Mouse (Mus musculus) stomach, embryonic 16.5 days (tissue): ENCODE measurements at regions not wholly inside any gene's neighbourhood (a gene's known extent, or its start where the extent isn't known, plus 50 kb on each side); places are given as distances from the start of the nearest gene placed in this dataset.

ENCODE experiments used
- ATAC-seq: fragments of 200-750 bp; cut with Nextera tagmentation; 2 replicates; pipeline ENCODE4 v1.8.0; 2017; ENCODE audit warnings: moderate number of reproducible peaks, moderate TSS enrichment; ENCODE audit not compliant: insufficient read depth, low FRiP score
- H3K27ac ChIP-seq: fragments of 300-500 bp; sonication (generic); 2 replicates; pipeline ENCODE4 v1.5.1; 2014; ENCODE audit warnings: low read length
- H3K27me3 ChIP-seq: fragments of 300-500 bp; sonication (generic); 2 replicates; pipeline ENCODE4 v1.6.1; 2014; ENCODE audit warnings: low read length, control low read depth, mixed read lengths; ENCODE audit not compliant: control insufficient read depth, insufficient read depth
- H3K36me3 ChIP-seq: fragments of 300-500 bp; sonication (generic); 2 replicates; pipeline ENCODE4 v1.6.1; 2014; ENCODE audit warnings: low read length; ENCODE audit not compliant: control insufficient read depth, insufficient read depth
- H3K4me1 ChIP-seq: fragments of 300-500 bp; sonication (generic); 2 replicates; pipeline ENCODE4 v1.6.1; 2014; ENCODE audit warnings: low read length, control low read depth, mixed read lengths; ENCODE audit not compliant: control insufficient read depth, insufficient read depth
- H3K4me2 ChIP-seq: fragments of 300-500 bp; sonication (generic); 2 replicates; pipeline ENCODE4 v1.6.1; 2014; ENCODE audit warnings: low read depth, low read length, mixed read lengths
- H3K4me3 ChIP-seq: fragments of 300-500 bp; sonication (generic); replicated peaks from 2 replicates; pipeline ENCODE4 v1.5.1; 2014; ENCODE audit warnings: mild to moderate bottlenecking, low read length
- H3K9ac ChIP-seq: fragments of 300-500 bp; sonication (generic); 2 replicates; pipeline ENCODE4 v1.6.1; 2014; ENCODE audit warnings: low read length
- H3K9me3 ChIP-seq: fragments of 300-500 bp; sonication (generic); replicated peaks from 2 replicates; pipeline ENCODE4 v1.6.1; 2016; ENCODE audit warnings: low read length, control low read depth; ENCODE audit not compliant: control insufficient read depth
- WGBS: fragments of 180-500 bp; shearing (Covaris S2); extraction: QIAGEN DNeasy Blood & Tissue Kit; methylation state at CpG from one replicate; pipeline ENCODE4 v1.1.7; 2014; 5-methylcytosine and 5-hydroxymethylcytosine counted together

DNA sequence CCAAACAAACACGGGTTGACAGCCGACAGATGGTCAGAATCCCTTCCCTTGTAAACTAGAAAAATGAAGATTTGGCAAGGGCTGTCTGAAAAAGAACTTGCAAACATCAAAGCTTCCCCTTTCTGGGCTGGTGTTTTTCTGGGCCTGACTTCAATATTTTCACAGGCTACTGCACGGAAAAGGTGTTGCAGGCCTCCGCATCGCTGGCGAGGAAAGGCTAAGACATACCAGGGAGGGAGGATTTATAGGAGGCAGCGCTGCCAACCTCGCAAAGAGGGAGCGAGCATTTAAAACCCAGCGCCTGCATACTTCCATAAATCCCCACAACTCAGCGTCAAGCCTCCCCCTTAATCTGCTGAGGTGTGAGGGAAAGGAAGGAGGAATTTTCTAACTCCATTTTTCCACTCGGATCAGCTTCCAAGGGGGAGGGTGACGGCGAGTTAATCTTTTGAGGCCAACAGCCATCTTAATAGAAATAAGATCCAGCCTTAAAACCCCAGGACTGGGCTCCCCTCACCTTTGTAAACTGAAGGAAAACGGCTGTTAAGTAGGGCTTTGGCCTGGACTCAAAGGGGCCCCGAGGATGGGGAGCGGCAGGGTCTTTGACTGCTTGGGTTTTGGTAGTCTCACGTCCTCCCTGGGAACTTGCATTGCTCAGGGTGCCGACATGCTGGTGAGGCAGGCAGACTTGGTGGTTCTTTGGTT, 199.9 kb downstream of the Rplp1 start:
- Histone ChIP-seq H3K4me2 (peak overlapping the region; percentile 40), H3K27ac (no peak overlapping the region; the same call in 1 of the 2 replicates), H3K4me3 (no peak overlapping the region), H3K27me3 (no peaks in the 10 kb centered on the region), H3K9me3 (no peaks in the 10 kb centered on the region), H3K36me3 (no peaks in the 10 kb centered on the region), H3K9ac (no peak overlapping the region), H3K4me1 (peaks cover 12% of the 10 kb centered on the region)
- WGBS = 29% methylated on average over 19 of the region's 19 CpGs
- ATAC-seq = peak; percentile 37; the same call in 1 of the 2 replicates

DNA sequence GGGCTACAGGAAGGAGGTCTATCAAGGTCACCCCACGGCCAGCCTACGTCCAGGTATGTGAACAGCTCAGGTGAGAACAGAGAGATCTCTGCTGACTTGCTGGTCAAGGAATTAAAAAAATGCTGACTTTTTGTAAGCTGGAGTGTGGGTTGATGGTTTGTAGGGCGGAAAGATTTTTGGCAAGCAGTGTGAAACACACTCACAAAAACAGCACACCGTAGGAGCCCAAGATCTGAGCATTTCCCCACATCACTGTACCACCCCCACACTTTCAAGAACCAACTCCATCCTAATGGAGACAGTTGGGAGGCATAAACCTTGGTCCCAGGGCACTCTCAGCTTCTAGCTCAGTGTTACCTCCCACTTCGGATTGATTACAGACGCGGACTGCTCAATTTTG, 200.5 kb downstream of the Rplp1 start:
- H3K4me2 ChIP-seq = no peak overlapping the region
- H3K4me1 ChIP-seq = peaks cover 12% of the 10 kb centered on the region
- H3K9me3 ChIP-seq = no peaks in the 10 kb centered on the region
- no peaks in the 10 kb centered on the region for H3K36me3 ChIP-seq
- ATAC-seq = no peak
- H3K4me3 ChIP-seq = no peak overlapping the region
- no peaks in the 10 kb centered on the region for H3K27me3 ChIP-seq
- peak overlapping the region; percentile 35; the same call in 1 of the 2 replicates for H3K27ac ChIP-seq
- no peak overlapping the region for H3K9ac ChIP-seq
- 60% methylated on average over 7 of the region's 7 CpGs for WGBS

DNA sequence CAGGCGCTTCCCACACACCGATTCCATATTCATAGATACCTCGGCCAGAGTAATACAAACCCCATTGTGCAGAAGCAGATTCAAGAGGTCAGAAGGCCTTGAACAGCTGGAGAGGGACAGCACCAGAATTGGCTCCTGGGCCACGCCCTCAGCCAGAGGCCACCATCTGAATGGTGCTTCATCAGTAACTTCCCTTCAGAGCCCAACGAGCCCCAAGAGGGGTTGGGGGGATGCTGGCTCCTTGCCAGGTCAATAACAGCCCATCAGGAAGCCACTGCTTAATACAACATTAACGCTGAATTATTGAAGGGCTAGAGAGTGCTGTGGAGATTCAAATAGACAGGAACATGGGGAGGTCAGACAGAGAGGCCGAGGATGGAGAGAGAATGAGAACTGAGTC, 203.0 kb downstream of the Rplp1 start:
- H3K27me3 ChIP-seq = no peaks in the 10 kb centered on the region
- peaks cover 12% of the 10 kb centered on the region for H3K4me1 ChIP-seq
- H3K9ac ChIP-seq = no peak overlapping the region
- H3K27ac ChIP-seq = no peak overlapping the region
- WGBS = 45% methylated on average over 7 of the region's 7 CpGs
- H3K36me3 ChIP-seq = no peaks in the 10 kb centered on the region
- no peak overlapping the region for H3K4me3 ChIP-seq
- ATAC-seq = no peak
- no peaks in the 10 kb centered on the region for H3K9me3 ChIP-seq
- no peak overlapping the region for H3K4me2 ChIP-seq

DNA sequence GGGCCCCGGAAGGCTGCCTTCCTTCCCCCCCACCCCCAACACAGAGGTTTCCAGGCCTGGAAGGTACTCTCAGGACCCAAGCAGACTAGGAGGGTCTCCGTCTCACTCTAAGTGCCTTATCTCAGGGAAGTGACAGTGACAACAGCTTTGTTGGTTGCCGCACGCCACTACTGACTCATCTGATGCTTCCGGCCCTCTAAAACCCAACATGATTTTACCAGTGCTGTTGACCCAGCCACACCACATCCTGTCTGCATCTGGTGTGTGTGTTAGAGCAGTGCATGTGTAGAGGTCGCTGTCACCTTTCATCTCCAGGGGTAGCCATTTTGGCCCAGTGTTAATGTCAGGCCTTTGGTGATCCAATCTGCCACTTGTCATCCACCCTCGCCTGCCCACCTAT, 206.5 kb downstream of the Rplp1 start:
- no peaks in the 10 kb centered on the region for H3K9me3 ChIP-seq
- H3K27ac ChIP-seq = no peak overlapping the region; the same call in 1 of the 2 replicates
- no peak overlapping the region for H3K4me2 ChIP-seq
- ATAC-seq = no peak
- no peak overlapping the region for H3K4me3 ChIP-seq
- H3K27me3 ChIP-seq = no peaks in the 10 kb centered on the region
- no peak overlapping the region for H3K9ac ChIP-seq
- no peaks in the 10 kb centered on the region for H3K36me3 ChIP-seq
- peaks cover 14% of the 10 kb centered on the region for H3K4me1 ChIP-seq
- 78% methylated on average over 7 of the region's 7 CpGs for WGBS

DNA sequence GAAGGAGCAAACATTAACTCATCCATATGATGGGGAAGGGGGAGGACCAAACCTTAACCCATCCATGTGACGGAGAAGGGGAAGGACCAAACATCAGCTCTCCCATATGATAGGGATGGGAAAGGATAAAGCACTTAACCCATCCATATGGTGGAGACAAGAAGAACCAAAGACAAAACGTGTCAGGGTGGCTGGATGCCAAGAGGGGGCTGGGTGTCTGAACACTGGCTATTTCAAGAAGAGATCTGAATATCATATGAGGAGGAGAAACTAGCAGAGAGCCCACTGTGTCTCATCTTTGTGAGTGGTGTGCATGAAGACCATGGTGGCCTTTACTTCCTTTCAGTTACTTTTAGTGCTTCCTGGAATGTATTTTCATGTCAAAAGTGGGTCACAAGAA, 207.0 kb downstream of the Rplp1 start:
- ATAC-seq = no peak
- no peaks in the 10 kb centered on the region for H3K36me3 ChIP-seq
- H3K9ac ChIP-seq = no peak overlapping the region
- no peak overlapping the region for H3K4me2 ChIP-seq
- peaks cover 20% of the 10 kb centered on the region for H3K4me1 ChIP-seq
- H3K9me3 ChIP-seq = no peaks in the 10 kb centered on the region
- no peaks in the 10 kb centered on the region for H3K27me3 ChIP-seq
- H3K4me3 ChIP-seq = no peak overlapping the region
- 68% methylated on average over 2 of the region's 2 CpGs for WGBS
- no peak overlapping the region for H3K27ac ChIP-seq

DNA sequence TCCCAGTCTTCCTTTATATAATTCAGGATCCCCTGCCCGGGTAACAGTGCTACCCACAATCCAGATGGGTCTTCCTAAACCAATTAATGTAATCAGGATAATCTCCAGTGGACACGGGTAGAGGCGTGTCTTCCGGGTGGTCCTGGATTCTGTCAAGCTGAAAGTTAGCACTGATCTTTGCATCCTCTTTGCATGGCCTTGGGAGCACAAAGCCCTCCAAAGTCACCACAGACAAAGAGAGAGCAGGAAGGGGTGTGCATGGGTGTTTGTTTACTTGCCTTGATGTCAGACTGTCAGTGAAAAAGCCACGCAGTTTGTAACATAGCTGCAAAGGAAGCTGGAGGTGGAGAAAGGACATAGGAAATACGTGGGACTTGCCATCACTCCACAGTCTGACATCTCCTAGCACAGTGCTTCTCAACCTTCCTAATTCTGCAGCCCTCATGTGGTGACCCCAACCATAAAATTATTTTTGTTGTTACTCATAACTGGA, 208.0 kb downstream of the Rplp1 start:
- Histone ChIP-seq H3K4me1 (peaks cover 17% of the 10 kb centered on the region), H3K4me2 (no peak overlapping the region), H3K4me3 (no peak overlapping the region), H3K9ac (no peak overlapping the region), H3K27me3 (no peaks in the 10 kb centered on the region), H3K27ac (no peak overlapping the region), H3K36me3 (no peaks in the 10 kb centered on the region), H3K9me3 (no peaks in the 10 kb centered on the region)
- WGBS = 59% methylated on average over 6 of the region's 6 CpGs
- no peak for ATAC-seq

DNA sequence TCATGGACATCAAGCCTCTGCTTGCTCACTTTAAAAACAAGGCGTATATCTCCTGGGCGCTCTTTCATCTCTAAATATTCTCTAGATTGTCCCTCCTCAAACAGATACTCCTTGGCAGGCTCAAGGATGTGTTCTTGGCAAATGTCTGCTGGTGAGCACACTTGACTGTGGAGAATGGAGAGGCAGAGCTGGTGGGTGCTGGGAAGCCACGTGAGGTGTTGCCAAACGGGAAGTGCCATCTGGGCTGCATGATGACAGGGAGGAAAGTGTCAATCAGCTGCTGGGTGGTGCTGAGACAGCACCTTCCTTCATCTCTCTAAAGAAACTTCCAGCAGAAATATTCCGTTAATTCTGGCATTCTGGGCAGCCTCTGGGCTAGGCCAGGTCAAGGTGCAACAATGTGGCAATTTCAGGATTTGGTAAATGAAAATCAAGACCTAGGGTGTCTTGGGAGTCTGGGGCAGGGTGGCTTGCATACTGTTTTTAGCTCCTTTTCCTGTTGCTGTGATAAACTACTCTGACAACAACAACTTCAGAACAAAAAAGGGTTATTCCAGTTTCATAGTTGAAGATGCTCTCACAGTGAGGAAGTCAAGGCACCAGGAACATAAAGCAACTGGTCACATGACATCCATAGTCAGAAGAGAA, 208.6 kb downstream of the Rplp1 start:
- 70% methylated on average over 5 of the region's 5 CpGs for WGBS
- Histone ChIP-seq H3K9me3 (no peaks in the 10 kb centered on the region), H3K4me1 (peaks cover 15% of the 10 kb centered on the region), H3K9ac (no peak overlapping the region), H3K36me3 (no peaks in the 10 kb centered on the region), H3K4me3 (no peak overlapping the region), H3K27ac (no peak overlapping the region), H3K4me2 (no peak overlapping the region), H3K27me3 (no peaks in the 10 kb centered on the region)
- no peak for ATAC-seq

DNA sequence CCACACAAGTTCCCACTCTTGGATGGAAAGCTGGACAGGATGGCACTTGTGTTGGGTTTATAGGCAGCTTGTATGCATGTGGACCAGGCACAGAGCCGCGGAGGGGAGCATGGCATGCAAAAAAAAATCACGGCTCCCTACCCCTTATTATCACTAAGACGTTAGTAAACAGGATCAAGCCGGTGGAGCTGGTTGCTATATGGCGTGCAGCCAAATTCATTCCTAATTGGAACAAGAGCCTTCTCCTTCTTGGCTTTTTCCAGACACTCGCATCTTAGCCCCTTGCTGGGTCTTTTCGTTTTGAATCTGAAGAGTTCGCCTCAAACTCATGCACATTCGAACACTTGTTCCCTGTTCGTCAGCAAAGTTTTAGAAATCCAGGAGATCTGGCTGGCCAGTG, 211.0 kb downstream of the Rplp1 start:
- Histone ChIP-seq H3K36me3 (no peaks in the 10 kb centered on the region), H3K27ac (peak overlapping the region; percentile 27; the same call in 1 of the 2 replicates), H3K9me3 (no peaks in the 10 kb centered on the region), H3K4me2 (0 out of 2 replicates have a peak overlapping the region, but pooled peaks have one; percentile 4), H3K4me3 (no peak overlapping the region), H3K4me1 (peaks cover 26% of the 10 kb centered on the region), H3K27me3 (no peaks in the 10 kb centered on the region), H3K9ac (no peak overlapping the region)
- 42% methylated on average over 11 of the region's 11 CpGs for WGBS
- ATAC-seq = no peak

DNA sequence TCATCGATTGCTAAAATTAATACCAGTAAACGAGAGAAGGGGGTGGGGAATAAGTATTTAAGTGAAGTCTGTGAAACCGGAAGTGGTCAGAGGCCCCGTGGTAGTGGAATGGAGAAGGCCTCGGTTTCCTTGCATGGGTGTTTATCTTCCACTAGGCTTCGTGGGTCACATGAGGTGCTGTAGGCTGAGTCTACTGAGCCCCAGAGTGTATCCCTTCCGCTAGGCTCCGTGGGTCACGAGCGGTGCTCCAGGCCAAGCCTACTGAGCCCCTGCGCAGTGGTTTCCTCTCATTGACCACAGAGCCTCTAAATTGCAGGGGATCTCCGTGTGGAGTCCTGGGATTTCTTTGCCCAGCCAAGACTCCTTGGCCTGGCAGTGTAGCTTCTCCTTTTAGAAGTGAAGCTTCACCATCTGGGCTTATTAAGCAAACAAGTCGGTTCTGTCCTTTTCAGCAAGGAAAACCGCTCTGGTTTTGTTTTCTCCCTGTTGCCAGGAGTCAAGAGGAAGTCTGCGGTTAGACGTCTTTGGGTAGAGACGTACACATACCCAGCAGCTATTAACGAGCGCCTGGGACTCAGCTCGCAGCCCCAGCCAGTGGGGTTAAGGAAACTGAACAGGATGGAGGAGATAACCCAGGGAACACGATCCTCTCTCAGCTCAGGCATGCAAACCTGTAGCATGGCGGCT, 211.9 kb downstream of the Rplp1 start:
- H3K4me2 ChIP-seq = no peak overlapping the region
- H3K4me1 ChIP-seq = peaks cover 26% of the 10 kb centered on the region
- no peaks in the 10 kb centered on the region for H3K36me3 ChIP-seq
- WGBS = 65% methylated on average over 22 of the region's 22 CpGs
- no peaks in the 10 kb centered on the region for H3K9me3 ChIP-seq
- H3K27me3 ChIP-seq = no peaks in the 10 kb centered on the region
- no peak overlapping the region for H3K9ac ChIP-seq
- no peak overlapping the region for H3K4me3 ChIP-seq
- no peak overlapping the region; the same call in none of the 2 replicates for H3K27ac ChIP-seq
- ATAC-seq = no peak
